ENCODE assay signal across 8 mouse cellular contexts in the genomic region with DNA sequence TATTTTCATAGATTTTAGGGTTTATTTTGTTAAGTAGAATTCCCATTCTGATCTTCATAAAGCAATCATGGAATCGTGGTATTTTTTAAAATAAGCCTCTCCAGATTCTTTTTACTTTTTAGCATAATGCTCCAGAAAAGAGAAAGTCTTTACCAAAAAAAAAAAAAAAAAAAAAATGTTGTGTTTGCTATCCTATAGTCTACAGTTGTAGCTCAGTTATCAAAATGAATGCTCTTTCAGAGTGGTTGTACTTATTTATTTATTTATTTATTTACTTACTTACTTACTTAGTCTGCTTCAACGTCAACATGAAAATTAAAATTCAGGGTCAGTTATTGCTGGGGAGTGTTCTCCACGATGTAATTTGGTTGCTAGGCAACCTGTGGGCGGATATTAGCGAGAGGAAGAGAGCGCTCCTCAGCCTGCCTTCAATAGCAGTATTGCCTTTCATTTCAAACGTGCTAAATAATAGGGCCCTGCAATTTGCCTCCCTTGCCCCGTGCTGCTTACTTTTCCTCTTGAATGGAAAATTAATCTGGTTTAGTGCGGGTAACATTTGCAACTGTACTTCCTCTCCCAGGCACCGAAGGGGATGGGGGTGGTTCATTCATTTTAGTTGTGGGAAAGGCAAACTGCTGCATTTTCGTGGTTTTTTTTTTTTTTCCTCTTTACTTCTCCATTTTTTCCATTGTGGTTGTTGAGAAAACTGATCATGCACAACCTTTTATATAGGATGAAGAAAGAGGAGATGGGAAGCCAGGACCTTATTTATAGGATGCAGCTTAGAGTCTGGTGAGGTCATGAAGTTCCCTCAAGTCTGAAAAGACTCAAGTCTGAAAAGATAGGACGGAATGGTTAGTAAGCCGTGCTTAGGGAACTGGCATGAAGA. TPM values are rescaled to one million over a fixed set of nuclear protein-coding genes. Genes with fewer than 3 reads are reported as not detected.
DNase-seq lines count a peak whose midpoint lies in the region; ATAC-seq and TF ChIP-seq lines count a peak whose summit lies in the region.

No protein-coding gene starts in this region.

- H3K27me3 ChIP-seq in embryonic facial prominence, embryonic 15.5 days: no peaks in the 10 kb centered on the region
- H3K27me3 ChIP-seq in lung, embryonic 14.5 days (ENCODE audit: insufficient read depth, low read length): no peaks in the 10 kb centered on the region
- H3K27me3 ChIP-seq in neural tube, embryonic 15.5 days (replicated peaks): no peaks in the 10 kb centered on the region

- 20% methylated on average over 13 of the region's 13 CpGs for WGBS in embryonic facial prominence, embryonic 15.5 days
- 26% methylated on average over 13 of the region's 13 CpGs for WGBS in lung, embryonic 14.5 days
- WGBS in neural tube, embryonic 15.5 days: 8% methylated on average over 13 of the region's 13 CpGs

- 0 out of 2 replicates have a peak, but pooled peaks have one; percentile 29 for ATAC-seq in embryonic facial prominence, embryonic 15.5 days (ENCODE audit: insufficient number of reproducible peaks, low FRiP score, low TSS enrichment, low read depth)
- peak; percentile 45 for ATAC-seq in lung, embryonic 14.5 days (ENCODE audit: insufficient read depth)
- peak; percentile 88 for ATAC-seq in neural tube, embryonic 15.5 days (ENCODE audit: low FRiP score)

- no peak for TF ChIP-seq CTCF in lung, embryonic 14.5 days (IDR thresholded peaks at IDR 0.05; ENCODE audit: low read depth)

- peak overlapping the region; percentile 47 for H3K4me2 ChIP-seq in embryonic facial prominence, embryonic 15.5 days (replicated peaks)
- H3K4me2 ChIP-seq in lung, embryonic 14.5 days: peak overlapping the region; percentile 56
- H3K4me2 ChIP-seq in neural tube, embryonic 15.5 days: peak overlapping the region; percentile 55

- peak; percentile 9 for DNase-seq in kidney, adult 18-20 months
- no peak for DNase-seq in kidney, adult 11 months
- peak; percentile 18 to 19 for DNase-seq in heart, postnatal 14 days
- DNase-seq in layer of hippocampus, adult 8-10 months (ENCODE audit: low spot score in 2 of 2): peak; percentile 30 to 56
- peak; percentile 80 for DNase-seq in lung, embryonic 14.5 days
- no peak for DNase-seq in gastrocnemius, postnatal 10 days

- H3K9ac ChIP-seq in embryonic facial prominence, embryonic 15.5 days: no peak overlapping the region
- H3K9ac ChIP-seq in lung, embryonic 14.5 days: no peak overlapping the region
- no peak overlapping the region for H3K9ac ChIP-seq in neural tube, embryonic 15.5 days (replicated peaks)

- H3K9me3 ChIP-seq in embryonic facial prominence, embryonic 15.5 days (replicated peaks): no peaks in the 10 kb centered on the region
- H3K9me3 ChIP-seq in lung, embryonic 14.5 days (ENCODE audit: low read depth, low read length): no peaks in the 10 kb centered on the region
- no peaks in the 10 kb centered on the region for H3K9me3 ChIP-seq in neural tube, embryonic 15.5 days (replicated peaks)

- intact Hi-C loops in heart, postnatal 14 days (cut with DNase I): loop anchor here (1.0 kb wide), 1 partner anchor 40 kb away; the partner anchor contains the start of gene Plcl2

- peaks cover 9% of the 10 kb centered on the region for H3K4me1 ChIP-seq in embryonic facial prominence, embryonic 15.5 days
- no peaks in the 10 kb centered on the region; the same call in 1 of the 2 replicates for H3K4me1 ChIP-seq in lung, embryonic 14.5 days (ENCODE audit: insufficient read depth)
- H3K4me1 ChIP-seq in neural tube, embryonic 15.5 days: peaks cover 15% of the 10 kb centered on the region

- H3K27ac ChIP-seq in embryonic facial prominence, embryonic 15.5 days (replicated peaks): peak overlapping the region; percentile 86
- H3K27ac ChIP-seq in lung, embryonic 14.5 days (ENCODE audit: low read depth): peak overlapping the region; percentile 93
- H3K27ac ChIP-seq in neural tube, embryonic 15.5 days (replicated peaks): peak overlapping the region; percentile 76

- H3K4me3 ChIP-seq in embryonic facial prominence, embryonic 15.5 days (replicated peaks): peak overlapping the region; percentile 25
- H3K4me3 ChIP-seq in lung, embryonic 14.5 days (ENCODE audit: low read depth, low read length): peak overlapping the region; percentile 19; the same call in 1 of the 2 replicates
- H3K4me3 ChIP-seq in neural tube, embryonic 15.5 days (replicated peaks): peak overlapping the region; percentile 25

- no peaks in the 10 kb centered on the region for H3K36me3 ChIP-seq in embryonic facial prominence, embryonic 15.5 days
- no peaks in the 10 kb centered on the region for H3K36me3 ChIP-seq in lung, embryonic 14.5 days (ENCODE audit: insufficient read depth)
- H3K36me3 ChIP-seq in neural tube, embryonic 15.5 days: no peaks in the 10 kb centered on the region

RNA-seq across cellular contexts. Expression of gene Plcl2, which starts 39.4 kb away (rescaled TPM):
- 4.2 and 4.5 TPM in 2 replicates for polyA plus RNA-seq in embryonic facial prominence, embryonic 15.5 days (2015; fragmentation: Nextera tagmentation; extraction: Ambion mirVana)
- 10 to 100 TPM in 1 of 2 experiments, 1 to 10 TPM in 1; 9.9 to 10.6 TPM for total RNA-seq in heart, postnatal 14 days (2021)
- total RNA-seq in layer of hippocampus, adult 8-10 months (2022): 10 to 100 TPM; 60.1 to 64.1 (median 63.2) TPM
- 4.8 and 5.6 TPM in 2 replicates for polyA plus RNA-seq in lung, embryonic 14.5 days (2014; fragmentation: Nextera tagmentation; extraction: Ambion mirVana)
- 8.6 and 9.3 TPM in 2 replicates for polyA plus RNA-seq in neural tube, embryonic 15.5 days (2015; fragmentation: Nextera tagmentation; extraction: Ambion mirVana)
- 10 to 100 TPM; 37.7 to 38.2 TPM for total RNA-seq in gastrocnemius, postnatal 10 days (2021)

Comparison
In these comparisons a context has a peak if more than half of its experiments do, and no peak if none do; other contexts are left out.
1. DNase-seq: peak in kidney, adult 18-20 months (single experiment), heart, postnatal 14 days (2 of 2), layer of hippocampus, adult 8-10 months (2 of 2) and lung, embryonic 14.5 days (single experiment); none in kidney, adult 11 months (single experiment) and gastrocnemius, postnatal 10 days (single experiment).
2. ATAC-seq: peak in every context shown above with its lines; median percentile 88 in neural tube, embryonic 15.5 days; 45 in lung, embryonic 14.5 days; 29 in embryonic facial prominence, embryonic 15.5 days.
3. Peak in every context shown above with its lines, with median percentiles within 50 percentile points of each other: H3K27ac ChIP-seq, H3K4me2 ChIP-seq and H3K4me3 ChIP-seq.